Mouse (Mus musculus) bone marrow, adult 2 months (tissue): Measurements from ENCODE around the gene Gna12.

Experiments
- CTCF ChIP-seq: fragments of 200-500 bp; IDR thresholded peaks from 2 replicates; pipeline ENCODE4 v1.5.1; 2011; ENCODE audit warnings: low read length, control low read depth; ENCODE audit not compliant: control insufficient read depth, insufficient read depth
- POLR2A ChIP-seq: fragments of 200-500 bp; IDR thresholded peaks from 2 replicates; pipeline ENCODE4 v1.6.1; 2011; ENCODE audit warnings: low read depth, mild to moderate bottlenecking, control low read depth, low read length, borderline replicate concordance; ENCODE audit not compliant: control insufficient read depth

GRCm38 (mm10) chr5:140818482-140819076 is 11.7 kb downstream of the Gna12 start:
- no peak for TF ChIP-seq CTCF
- no peak for TF ChIP-seq POLR2A
